Mouse (Mus musculus) intestine, embryonic 16.5 days (tissue): ENCODE results near the gene Dhdds. TPM values are rescaled to one million over a fixed set of nuclear protein-coding genes. Genes with fewer than 3 reads are reported as not detected.
A peak's percentile ranks its signal among the peaks of the same experiment; 100 is the strongest.

Experiments
- ATAC-seq: fragments of 200-750 bp; cut with Nextera tagmentation; 2 replicates; pipeline ENCODE4 v1.8.0; 2017; ENCODE audit warnings: moderate TSS enrichment, moderate library complexity
- H3K27ac ChIP-seq: fragments of 300-500 bp; sonication (generic); 2 replicates; pipeline ENCODE4 v1.5.1; 2014; ENCODE audit warnings: mild to moderate bottlenecking, low read length
- H3K27me3 ChIP-seq: fragments of 300-500 bp; sonication (generic); replicated peaks from 2 replicates; pipeline ENCODE4 v1.6.1; 2014; ENCODE audit warnings: low read length, control low read depth, mixed read lengths; ENCODE audit not compliant: control insufficient read depth, insufficient read depth
- H3K36me3 ChIP-seq: fragments of 300-500 bp; sonication (generic); 2 replicates; pipeline ENCODE4 v1.6.1; 2014; ENCODE audit warnings: low read length, control low read depth; ENCODE audit not compliant: control insufficient read depth, insufficient read depth
- H3K4me1 ChIP-seq: fragments of 300-500 bp; sonication (generic); 2 replicates; pipeline ENCODE4 v1.6.1; 2014; ENCODE audit warnings: low read length, control low read depth, mixed read lengths; ENCODE audit not compliant: control insufficient read depth, insufficient read depth
- H3K4me2 ChIP-seq: fragments of 300-500 bp; sonication (generic); 2 replicates; pipeline ENCODE4 v1.6.1; 2014; ENCODE audit warnings: low read depth, low read length, control low read depth
- H3K4me3 ChIP-seq: fragments of 300-500 bp; sonication (generic); 2 replicates; pipeline ENCODE4 v1.5.1; 2014; ENCODE audit warnings: mild to moderate bottlenecking, low read length
- H3K9ac ChIP-seq: fragments of 300-500 bp; sonication (generic); 2 replicates; pipeline ENCODE4 v1.6.1; 2014; ENCODE audit warnings: low read depth, low read length
- H3K9me3 ChIP-seq: fragments of 300-500 bp; sonication (generic); 2 replicates; pipeline ENCODE4 v1.6.1; 2016; ENCODE audit warnings: low read length, control low read depth; ENCODE audit not compliant: control insufficient read depth
- WGBS: fragments of 180-500 bp; shearing (Covaris S2); extraction: QIAGEN DNeasy Blood & Tissue Kit; methylation state at CpG from one replicate; pipeline ENCODE4 v1.1.7; 2014; 5-methylcytosine and 5-hydroxymethylcytosine counted together
- polyA plus RNA-seq: library from polyadenylated mRNA; unstranded; fragments of >200 nt; fragmentation: Nextera tagmentation; extraction: Ambion mirVana; gene quantifications from 2 replicates; pipeline ENCODE4 v1.2.1, GENCODE M21; 2015

Gene Dhdds
- polyA plus RNA-seq, 1 experiment from 2014 or later: 41.3 TPM

DNA sequence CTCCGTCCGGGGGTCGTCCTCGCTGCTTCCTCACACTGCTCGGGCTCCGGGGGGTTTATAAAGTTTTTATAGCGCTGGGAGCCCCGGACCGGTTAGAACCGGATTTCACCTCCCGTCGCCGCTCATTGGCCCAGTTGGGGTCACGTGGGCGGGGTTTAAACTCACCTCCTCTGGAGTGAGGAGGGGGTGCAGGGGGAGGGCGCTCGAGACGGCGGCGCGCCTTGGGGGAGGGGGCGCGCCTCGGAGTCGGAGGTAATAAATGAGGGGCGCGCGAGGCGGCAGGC lies 32.9 kb downstream of the Dhdds start:
- Histone ChIP-seq H3K27ac (peak overlapping the region; percentile 100), H3K27me3 (no peaks in the 10 kb centered on the region), H3K36me3 (peaks cover 18% of the 10 kb centered on the region), H3K9ac (peak overlapping the region; percentile 97), H3K4me1 (peaks cover 17% of the 10 kb centered on the region), H3K4me3 (peak overlapping the region; percentile 78), H3K4me2 (peak overlapping the region; percentile 97), H3K9me3 (no peaks in the 10 kb centered on the region)
- ATAC-seq: peak; percentile 86
- WGBS: 0% methylated on average over 28 of the region's 29 CpGs

- H3K4me1 ChIP-seq: peaks cover 17% of the 10 kb centered on the region
- peak overlapping the region; percentile 97 for H3K4me2 ChIP-seq
- H3K27ac ChIP-seq: peak overlapping the region; percentile 100
- no peaks in the 10 kb centered on the region for H3K27me3 ChIP-seq
- under 1% methylated on average over 78 of the region's 101 CpGs for WGBS
- peaks cover 18% of the 10 kb centered on the region for H3K36me3 ChIP-seq
- no peaks in the 10 kb centered on the region for H3K9me3 ChIP-seq
- ATAC-seq: peak; percentile 80
- H3K9ac ChIP-seq: peak overlapping the region; percentile 97
- H3K4me3 ChIP-seq: peak overlapping the region; percentile 78
Observed at GRCm38 (mm10) chr4:133967138-133967865, 33.4 kb downstream of the Dhdds start.

GRCm38 (mm10) chr4:133966271-133966940 lies 34.3 kb downstream of the Dhdds start:
- ATAC-seq: no peak
- peaks cover 18% of the 10 kb centered on the region for H3K36me3 ChIP-seq
- peak overlapping the region; percentile 78 for H3K4me3 ChIP-seq
- peaks cover 17% of the 10 kb centered on the region for H3K4me1 ChIP-seq
- H3K4me2 ChIP-seq: peak overlapping the region; percentile 55
- WGBS: 27% methylated on average over 12 of the region's 12 CpGs
- H3K27me3 ChIP-seq: no peaks in the 10 kb centered on the region
- peak overlapping the region; percentile 97 for H3K9ac ChIP-seq
- H3K27ac ChIP-seq: peak overlapping the region; percentile 57; the same call in 1 of the 2 replicates
- no peaks in the 10 kb centered on the region for H3K9me3 ChIP-seq

DNA sequence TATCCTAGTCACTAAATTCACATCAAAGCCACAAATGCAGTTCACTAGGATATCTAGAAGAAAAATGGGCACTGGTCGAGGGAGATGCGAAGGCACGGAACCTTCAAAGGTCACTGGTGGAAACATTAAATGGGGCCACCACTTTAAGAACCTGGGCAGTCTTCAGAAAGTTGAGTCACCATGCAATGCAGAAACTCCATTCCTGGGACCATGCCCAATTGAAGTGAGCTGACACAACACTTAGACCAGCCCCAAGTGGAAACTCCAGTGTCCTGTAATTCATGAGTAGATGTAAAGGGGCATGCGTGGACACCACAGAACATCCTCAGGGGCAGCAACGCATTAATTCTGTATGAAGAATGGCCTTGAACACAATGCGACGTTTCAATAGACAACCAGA lies 38.2 kb downstream of the Dhdds start:
- 83% methylated on average over 7 of the region's 7 CpGs for WGBS
- Histone ChIP-seq H3K4me3 (no peak overlapping the region), H3K4me2 (no peak overlapping the region), H3K36me3 (peaks cover 18% of the 10 kb centered on the region), H3K27ac (no peak overlapping the region), H3K27me3 (no peaks in the 10 kb centered on the region), H3K4me1 (peaks cover 8% of the 10 kb centered on the region), H3K9me3 (no peaks in the 10 kb centered on the region), H3K9ac (no peak overlapping the region)
- no peak for ATAC-seq

GRCm38 (mm10) chr4:133958884-133959283 lies 41.8 kb downstream of the Dhdds start:
- Histone ChIP-seq H3K27me3 (no peaks in the 10 kb centered on the region), H3K9me3 (no peaks in the 10 kb centered on the region), H3K4me2 (no peak overlapping the region), H3K27ac (no peak overlapping the region), H3K36me3 (peaks cover 2% of the 10 kb centered on the region; the same call in 1 of the 2 replicates), H3K9ac (no peak overlapping the region), H3K4me3 (no peak overlapping the region), H3K4me1 (no peaks in the 10 kb centered on the region)
- WGBS: 88% methylated on average over 1 of the region's 1 CpGs
- no peak for ATAC-seq

DNA sequence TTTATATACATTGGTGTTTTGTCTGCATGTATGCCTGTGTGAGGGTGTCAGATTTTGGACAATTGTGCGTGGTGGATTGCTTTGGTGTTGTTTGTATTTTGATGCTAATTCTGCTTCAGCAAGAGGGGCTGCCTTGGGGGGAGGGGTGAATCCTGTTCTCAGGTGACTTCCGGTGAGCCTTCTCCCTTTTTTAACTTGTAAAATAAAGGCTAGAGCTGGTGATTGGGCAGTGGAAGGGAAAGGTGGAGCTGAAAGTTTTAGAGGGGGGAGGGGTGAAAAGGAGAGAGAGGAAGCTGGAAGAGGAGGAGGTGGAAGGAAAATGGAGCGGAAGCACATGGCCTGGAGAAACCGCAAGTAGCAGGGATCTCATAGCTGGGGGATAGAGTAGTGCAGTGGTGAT lies 44.4 kb downstream of the Dhdds start:
- no peak for ATAC-seq
- H3K36me3 ChIP-seq: no peaks in the 10 kb centered on the region
- WGBS: 85% methylated on average over 4 of the region's 4 CpGs
- H3K4me2 ChIP-seq: no peak overlapping the region
- H3K9ac ChIP-seq: no peak overlapping the region
- no peaks in the 10 kb centered on the region for H3K27me3 ChIP-seq
- H3K4me3 ChIP-seq: no peak overlapping the region
- H3K4me1 ChIP-seq: no peaks in the 10 kb centered on the region
- no peak overlapping the region for H3K27ac ChIP-seq
- H3K9me3 ChIP-seq: no peaks in the 10 kb centered on the region

DNA sequence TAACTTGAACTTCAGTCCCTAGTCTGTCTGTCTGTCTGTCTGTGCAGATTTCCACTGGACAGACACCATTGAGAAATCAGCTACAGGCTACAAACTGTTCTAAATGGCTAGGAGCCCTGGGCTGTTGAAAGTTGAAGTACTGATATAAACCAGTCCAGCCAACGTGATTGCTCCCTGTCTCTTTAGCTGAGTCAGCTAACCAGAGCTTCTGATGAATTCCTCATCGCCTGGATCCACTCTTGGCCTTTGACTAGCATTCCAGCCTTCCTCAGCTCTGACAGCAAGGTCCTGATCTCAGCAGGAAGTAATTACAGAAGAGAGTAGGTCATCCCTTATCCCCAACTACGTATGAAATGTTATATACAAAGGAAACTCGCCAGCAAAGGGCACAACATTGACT lies 54.0 kb downstream of the Dhdds start:
- Histone ChIP-seq H3K9ac (no peak overlapping the region), H3K36me3 (no peaks in the 10 kb centered on the region), H3K27me3 (no peaks in the 10 kb centered on the region), H3K4me3 (no peak overlapping the region), H3K4me1 (no peaks in the 10 kb centered on the region), H3K27ac (no peak overlapping the region), H3K9me3 (no peaks in the 10 kb centered on the region), H3K4me2 (no peak overlapping the region)
- no peak for ATAC-seq
- 46% methylated on average over 4 of the region's 4 CpGs for WGBS

GRCm38 (mm10) chr4:133943791-133944190 lies 56.9 kb downstream of the Dhdds start:
- H3K27me3 ChIP-seq: no peaks in the 10 kb centered on the region
- H3K36me3 ChIP-seq: no peaks in the 10 kb centered on the region
- no peak for ATAC-seq
- H3K4me2 ChIP-seq: no peak overlapping the region
- H3K4me1 ChIP-seq: no peaks in the 10 kb centered on the region
- 79% methylated on average over 3 of the region's 3 CpGs for WGBS
- no peak overlapping the region for H3K27ac ChIP-seq
- H3K4me3 ChIP-seq: no peak overlapping the region
- no peaks in the 10 kb centered on the region for H3K9me3 ChIP-seq
- no peak overlapping the region for H3K9ac ChIP-seq

DNA sequence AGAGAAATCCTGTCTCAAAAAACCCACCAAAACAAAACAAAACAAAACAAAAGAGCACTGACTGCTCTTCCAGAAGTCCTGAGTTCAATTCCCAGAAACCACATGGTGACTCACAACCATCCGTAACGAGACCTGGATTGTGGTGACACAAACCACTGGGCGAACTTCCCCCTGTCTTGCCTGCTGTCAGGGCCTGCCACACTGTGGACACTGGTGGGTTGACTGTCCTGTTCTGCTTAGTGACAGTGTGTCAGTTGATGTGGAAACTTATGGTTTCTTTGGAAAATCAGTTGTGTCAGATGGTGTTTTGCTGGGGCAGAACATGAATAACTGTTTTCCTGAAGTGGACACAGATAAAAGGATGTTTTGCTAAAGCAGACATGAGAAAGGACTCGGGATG lies 58.0 kb downstream of the Dhdds start:
- Histone ChIP-seq H3K36me3 (no peaks in the 10 kb centered on the region), H3K4me1 (no peaks in the 10 kb centered on the region), H3K9ac (no peak overlapping the region), H3K27ac (no peak overlapping the region), H3K4me2 (no peak overlapping the region), H3K4me3 (no peak overlapping the region), H3K9me3 (no peaks in the 10 kb centered on the region), H3K27me3 (no peaks in the 10 kb centered on the region)
- 89% methylated on average over 4 of the region's 4 CpGs for WGBS
- no peak for ATAC-seq
